Mouse (Mus musculus) brown adipose tissue, adult 24 weeks (tissue): ENCODE measurements around the gene Fam198a. TPM values are rescaled to one million over a fixed set of nuclear protein-coding genes. Genes with fewer than 3 reads are reported as not detected.
"Not testable (repeated sequence)": the region's sequence is repeated elsewhere in the genome, so short reads cannot be mapped to it uniquely, and the experiment has no call there.

Source experiments
- H3K27ac ChIP-seq: fragments of 200-500 bp; replicated peaks from 2 replicates; pipeline ENCODE4 v1.5.1; 2012; ENCODE audit warnings: low read depth, mild to moderate bottlenecking, low read length
- H3K4me1 ChIP-seq: fragments of 200-500 bp; 2 replicates; pipeline ENCODE4 v1.6.1; 2012; ENCODE audit warnings: low read length, mixed read lengths; ENCODE audit not compliant: control insufficient read depth, insufficient read depth, insufficient read length
- H3K4me3 ChIP-seq: fragments of 200-500 bp; 2 replicates; pipeline ENCODE4 v1.5.1; 2012; ENCODE audit warnings: low read depth, mild to moderate bottlenecking, low read length, moderate library complexity; ENCODE audit not compliant: insufficient read depth
- polyA plus RNA-seq: library from polyadenylated mRNA; stranded (reverse); fragments of >200 nt; gene quantifications from 2 replicates; pipeline ENCODE4 v1.2.4, GENCODE M21; 2012; ENCODE audit not compliant: missing spikeins, insufficient read depth, insufficient read length

The Fam198a gene
- polyA plus RNA-seq, 1 experiment, result 0.28 TPM

GRCm38 (mm10) chr9:122014241-122014667 is 63.5 kb downstream of the Fam198a start:
- H3K27ac ChIP-seq, result no peak overlapping the region
- peaks cover 4% of the 10 kb centered on the region for H3K4me1 ChIP-seq
- no peak overlapping the region for H3K4me3 ChIP-seq

- H3K4me1 ChIP-seq, result peaks cover 22% of the 10 kb centered on the region
- no peak overlapping the region for H3K27ac ChIP-seq
- H3K4me3 ChIP-seq, result no peak overlapping the region
Measured at GRCm38 (mm10) chr9:122018079-122018478, 67.3 kb downstream of the Fam198a start.

GRCm38 (mm10) chr9:122018782-122019395 is 68.1 kb downstream of the Fam198a start:
- peaks cover 30% of the 10 kb centered on the region for H3K4me1 ChIP-seq
- peak overlapping the region; percentile 8; the same call in 1 of the 2 replicates for H3K4me3 ChIP-seq
- peak overlapping the region; percentile 89 for H3K27ac ChIP-seq

DNA sequence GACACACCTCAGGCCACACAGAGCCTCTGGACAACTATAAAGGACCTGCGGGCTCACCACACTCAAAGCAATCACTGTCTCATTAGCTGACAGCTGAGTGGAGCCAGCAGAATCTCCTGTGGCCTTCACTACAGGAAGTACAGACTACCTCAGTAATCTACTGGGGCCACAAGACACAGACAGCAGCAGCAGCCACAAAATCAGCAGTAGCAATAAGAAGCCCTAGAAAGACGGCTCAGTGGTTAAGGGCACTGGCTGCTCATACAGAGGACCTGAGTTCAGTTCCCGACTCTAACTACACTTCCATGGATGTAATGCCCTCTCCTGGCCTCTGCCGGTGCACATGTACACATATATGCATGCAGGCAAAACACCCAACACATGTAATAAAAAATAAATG is 69.5 kb downstream of the Fam198a start:
- Histone ChIP-seq H3K27ac (peak overlapping the region; percentile 81), H3K4me3 (no peak overlapping the region), H3K4me1 (peaks cover 37% of the 10 kb centered on the region)

DNA sequence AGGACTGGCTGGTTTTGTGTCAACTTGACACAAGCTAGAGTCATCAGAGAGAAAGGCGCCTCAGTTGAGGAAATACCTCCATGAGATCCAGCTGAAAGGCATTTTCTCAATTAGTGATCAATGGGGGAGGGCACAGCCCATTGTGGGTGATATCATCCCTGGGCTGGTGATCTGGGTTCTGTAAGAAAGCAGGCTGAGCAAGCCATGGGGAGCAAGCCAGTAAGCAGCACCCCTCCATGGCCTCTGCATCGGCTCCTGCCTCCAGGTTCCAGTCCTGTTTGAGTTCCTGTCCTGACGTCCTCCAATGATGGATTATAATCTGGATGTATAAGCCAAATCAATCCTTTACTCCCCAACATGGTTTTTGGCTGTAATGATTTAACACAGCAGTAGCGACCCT is 70.4 kb downstream of the Fam198a start:
- peak overlapping the region; percentile 100 for H3K27ac ChIP-seq
- H3K4me3 ChIP-seq, result not testable (repeated sequence)
- peaks cover 46% of the 10 kb centered on the region for H3K4me1 ChIP-seq

- peaks cover 49% of the 10 kb centered on the region for H3K4me1 ChIP-seq
- H3K27ac ChIP-seq, result peak overlapping the region; percentile 100
- no peak overlapping the region for H3K4me3 ChIP-seq
Measured at GRCm38 (mm10) chr9:122021581-122021980, 70.8 kb downstream of the Fam198a start.

DNA sequence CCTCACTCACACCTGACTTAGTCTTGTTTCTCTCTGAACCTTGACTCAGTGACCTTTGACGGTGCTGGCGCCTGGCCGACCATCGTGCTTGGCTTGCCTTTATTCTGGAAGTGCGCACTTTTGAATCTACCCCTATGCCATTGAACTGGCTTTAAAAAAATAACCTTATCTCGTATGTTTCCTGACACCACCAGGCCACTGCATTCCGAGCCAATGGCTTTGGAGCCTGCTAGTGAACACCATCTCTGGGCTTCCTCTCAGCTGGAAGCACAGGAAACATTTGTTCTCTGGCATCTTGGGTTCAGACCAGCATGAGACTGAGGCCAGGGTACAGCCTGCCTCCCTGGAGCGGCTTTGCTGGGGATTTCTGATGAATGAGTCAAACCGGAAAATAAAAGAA is 72.0 kb downstream of the Fam198a start:
- H3K4me1 ChIP-seq, result peaks cover 58% of the 10 kb centered on the region
- peak overlapping the region; percentile 100 for H3K27ac ChIP-seq
- H3K4me3 ChIP-seq, result no peak overlapping the region

- Histone ChIP-seq H3K27ac (peak overlapping the region; percentile 100), H3K4me3 (no peak overlapping the region), H3K4me1 (peaks cover 66% of the 10 kb centered on the region)
Measured at GRCm38 (mm10) chr9:122023873-122024272, 73.1 kb downstream of the Fam198a start.

DNA sequence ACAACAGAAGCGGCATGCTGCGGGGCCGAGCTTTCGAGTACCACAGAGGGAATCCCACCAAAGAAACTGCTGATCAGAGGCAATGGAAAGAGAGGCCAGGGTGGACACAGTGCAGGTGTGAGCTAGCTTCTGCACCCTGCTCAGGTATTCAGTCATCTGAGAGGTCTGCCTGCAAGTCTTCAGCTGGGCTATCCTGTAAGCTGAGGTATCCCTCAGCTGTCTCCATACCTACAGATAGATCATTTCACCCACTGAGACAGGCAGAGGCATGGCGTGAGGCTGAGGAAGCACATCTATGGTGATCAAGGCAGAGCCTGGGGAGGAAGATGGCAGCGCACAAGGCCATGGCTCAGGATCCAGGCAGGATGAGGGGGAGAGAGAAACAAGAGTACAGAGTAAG is 73.6 kb downstream of the Fam198a start:
- Histone ChIP-seq H3K4me1 (peaks cover 65% of the 10 kb centered on the region), H3K4me3 (no peak overlapping the region), H3K27ac (peak overlapping the region; percentile 100)

DNA sequence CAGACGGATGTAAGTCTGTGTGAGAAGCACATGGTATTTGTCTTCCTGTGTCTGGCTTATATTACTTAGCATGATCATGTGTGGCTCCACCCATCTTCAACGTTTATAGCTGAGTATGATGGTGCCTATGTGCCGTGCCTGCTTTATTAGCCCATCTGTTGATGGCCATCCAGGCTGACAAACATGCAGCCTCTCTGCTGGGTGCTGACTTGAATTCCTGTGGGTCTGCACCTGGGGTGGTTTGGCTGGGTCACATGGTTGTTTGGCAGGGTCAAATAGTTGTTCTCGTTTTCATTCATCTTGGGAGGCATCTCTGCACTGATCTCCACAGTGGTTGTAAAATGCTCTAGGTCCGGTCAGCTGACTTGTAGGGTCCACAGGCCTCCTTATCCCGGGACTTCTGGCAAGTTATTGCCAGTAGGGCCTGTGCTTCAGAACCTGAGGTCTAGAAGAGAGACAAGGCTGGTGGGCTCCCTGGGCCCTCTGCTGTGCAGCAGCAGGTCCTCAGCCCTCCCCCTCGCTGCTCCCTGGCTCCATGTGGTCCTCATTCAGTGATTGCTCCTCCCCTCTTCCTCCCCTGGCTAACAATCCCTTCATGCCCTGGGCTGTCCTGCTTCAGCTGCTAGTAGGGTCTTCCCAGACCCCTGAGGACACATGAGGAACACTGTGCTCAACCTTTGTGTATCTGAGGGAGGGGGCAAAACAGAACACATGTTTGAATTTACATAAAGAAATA is 75.2 kb downstream of the Fam198a start:
- Histone ChIP-seq H3K4me3 (no peak overlapping the region), H3K4me1 (peaks cover 68% of the 10 kb centered on the region), H3K27ac (peak overlapping the region; percentile 100)

DNA sequence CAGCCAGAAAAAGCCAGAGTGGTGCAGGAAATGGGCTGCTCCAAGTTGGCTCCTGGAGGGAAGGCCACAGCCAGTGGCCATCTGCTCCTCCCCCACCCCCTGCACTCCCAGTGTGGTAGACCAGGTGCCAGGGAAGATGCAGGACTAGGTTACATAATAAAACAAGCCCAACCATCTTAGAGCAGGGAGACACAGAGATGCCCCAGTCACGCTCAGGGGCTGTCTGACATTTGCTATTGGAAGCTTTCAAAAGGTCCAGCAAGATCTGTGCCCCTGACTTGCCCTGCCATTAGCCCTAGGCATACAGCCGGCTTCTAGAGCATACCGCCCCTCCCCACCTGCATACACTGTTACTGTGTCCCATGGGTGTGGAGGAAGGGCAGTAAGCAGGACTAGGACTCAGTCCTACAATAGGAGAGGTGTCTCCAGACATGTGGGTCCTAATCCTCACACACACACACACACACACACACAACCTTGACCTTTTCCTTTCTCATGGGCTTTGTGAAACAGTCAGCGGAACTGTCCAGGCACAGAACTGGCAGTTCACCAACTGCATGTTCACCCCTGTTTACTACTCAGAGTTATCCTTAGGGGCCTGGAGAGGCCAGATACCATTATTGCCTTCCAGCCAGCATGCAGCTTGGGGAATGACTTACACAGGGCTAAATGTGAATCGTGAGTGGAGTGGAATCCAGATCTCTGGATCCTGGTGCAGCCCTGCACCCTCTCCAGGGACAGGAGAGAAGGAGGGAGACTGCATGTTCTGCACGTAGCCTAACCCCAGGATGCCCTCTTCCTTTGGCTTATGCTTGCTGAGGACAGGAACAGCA is 76.5 kb downstream of the Fam198a start:
- Histone ChIP-seq H3K4me1 (peaks cover 67% of the 10 kb centered on the region), H3K27ac (peak overlapping the region; percentile 100), H3K4me3 (no peak overlapping the region)

DNA sequence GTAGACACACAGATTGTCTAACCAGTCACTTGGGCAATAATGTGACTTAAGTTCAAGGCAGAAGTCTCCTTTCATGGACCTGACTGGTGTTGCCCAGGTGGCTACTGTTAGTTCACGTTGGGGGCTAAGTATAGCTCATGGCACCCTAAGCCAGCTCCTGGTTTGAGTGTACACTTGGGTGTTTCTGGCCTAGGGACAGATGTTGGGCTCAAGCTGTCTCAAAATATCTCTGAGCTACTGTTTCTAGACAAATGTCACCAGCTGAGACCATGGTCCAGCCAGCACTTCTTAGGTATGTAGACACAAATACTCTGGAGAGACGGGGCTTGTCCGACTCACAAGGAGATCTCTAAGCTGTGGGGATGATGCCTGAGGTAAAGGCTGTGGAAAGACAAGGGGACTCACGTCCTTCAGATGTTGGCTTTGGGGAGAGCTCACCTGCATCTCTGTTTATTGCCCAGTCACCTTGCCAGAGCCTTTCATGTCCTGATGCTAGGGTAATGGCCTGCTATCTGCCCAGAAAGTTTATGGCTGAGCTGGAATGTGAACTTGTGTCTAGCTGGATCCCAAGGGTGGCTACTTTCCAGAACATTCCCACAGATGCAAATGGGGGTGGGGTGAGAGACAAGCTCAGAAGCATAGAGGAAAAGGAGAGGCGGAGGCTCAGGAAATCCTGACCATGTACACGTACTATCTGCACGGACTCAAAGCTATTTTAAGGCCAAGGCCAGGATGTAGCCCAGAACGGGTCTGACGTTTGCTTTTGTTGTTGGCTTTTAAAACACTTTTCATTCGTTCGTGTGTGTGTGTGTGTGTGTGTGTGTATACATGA is 77.3 kb downstream of the Fam198a start:
- H3K4me3 ChIP-seq, result no peak overlapping the region
- peaks cover 69% of the 10 kb centered on the region for H3K4me1 ChIP-seq
- H3K27ac ChIP-seq, result peak overlapping the region; percentile 100

DNA sequence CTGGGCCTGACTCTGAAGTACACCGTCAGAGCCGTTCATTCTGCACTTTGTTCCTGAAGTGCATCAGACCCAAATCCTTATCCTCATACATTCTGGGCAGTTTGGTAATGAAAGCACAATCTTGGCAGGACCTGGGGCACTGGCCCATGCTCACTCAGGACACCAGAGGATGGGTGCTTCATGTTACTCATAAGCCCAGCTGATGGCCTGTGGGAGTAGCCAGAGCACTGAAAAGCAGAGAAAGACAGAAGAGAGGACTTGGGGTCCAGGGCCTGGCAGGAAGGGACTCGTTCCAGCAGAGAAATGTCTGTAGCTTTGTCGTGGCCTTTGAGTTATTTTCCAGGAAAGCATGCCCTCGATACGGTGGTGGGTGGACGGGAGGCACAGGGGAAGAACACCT is 79.0 kb downstream of the Fam198a start:
- H3K27ac ChIP-seq, result peak overlapping the region; percentile 100
- H3K4me1 ChIP-seq, result peaks cover 60% of the 10 kb centered on the region

More for the DNA sequence above, 79.0 kb downstream of the Fam198a start:
- H3K4me3 ChIP-seq, result no peak overlapping the region
